Mouse (Mus musculus): ENCODE data around the gene Zscan4f.
"Not testable (repeated sequence)": the region's sequence is repeated elsewhere in the genome, so short reads cannot be mapped to it uniquely, and the experiment has no call there.

Zscan4f gene

GRCm38 (mm10) chr7:11397615-11398014, at the start of gene Zscan4f:
Gene Zscan4f (plus strand): TSS chr7:11397915.
- DNase-seq (ENCODE audit: low spot score in 2 of 2) = not testable (repeated sequence)

- DNase-seq (ENCODE audit: low spot score in 2 of 2) = not testable (repeated sequence)
Observed at GRCm38 (mm10) chr7:11384641-11385040, 13.1 kb upstream of the Zscan4f start.
